Mouse (Mus musculus) heart, postnatal 0 days (tissue): ENCODE data around the gene Nfkb1. TPM values are rescaled to one million over a fixed set of nuclear protein-coding genes. Genes with fewer than 3 reads are reported as not detected.

ENCODE experiments used
- ATAC-seq: fragments of 200-750 bp; cut with Nextera tagmentation; 2 replicates; pipeline ENCODE4 v1.8.0; 2017; ENCODE audit warnings: low read depth, moderate number of reproducible peaks, moderate library complexity; ENCODE audit not compliant: insufficient read depth
- DNase-seq: peaks from one replicate; pipeline ENCODE4 v3.0.0-alpha.2; 2016; ENCODE audit warnings: low spot score
- H3K27ac ChIP-seq: fragments of 300-500 bp; sonication (generic); 2 replicates; pipeline ENCODE4 v1.5.1; 2014; ENCODE audit warnings: low read depth, mild to moderate bottlenecking
- H3K27me3 ChIP-seq: fragments of 300-500 bp; sonication (generic); 2 replicates; pipeline ENCODE4 v1.6.1; 2014; ENCODE audit warnings: low read length, mixed read lengths; ENCODE audit not compliant: control insufficient read depth, insufficient read depth
- H3K36me3 ChIP-seq: fragments of 300-500 bp; sonication (generic); replicated peaks from 2 replicates; pipeline ENCODE4 v1.6.1; 2014; ENCODE audit warnings: low read length, mixed read lengths; ENCODE audit not compliant: control insufficient read depth, insufficient read depth
- H3K4me1 ChIP-seq: fragments of 300-500 bp; sonication (generic); 2 replicates; pipeline ENCODE4 v1.6.1; 2014; ENCODE audit warnings: antibody characterized with exemption; ENCODE audit not compliant: control insufficient read depth, insufficient read depth
- H3K4me2 ChIP-seq: fragments of 300-500 bp; sonication (generic); 2 replicates; pipeline ENCODE4 v1.6.1; 2014; ENCODE audit warnings: low read depth, mild to moderate bottlenecking, low read length, moderate library complexity
- H3K4me3 ChIP-seq: fragments of 300-500 bp; sonication (generic); 2 replicates; pipeline ENCODE4 v1.5.1; 2014; ENCODE audit warnings: low read depth, low read length
- H3K9ac ChIP-seq: fragments of 300-500 bp; sonication (generic); replicated peaks from 2 replicates; pipeline ENCODE4 v1.6.1; 2014; ENCODE audit warnings: low read depth, low read length, mixed read lengths
- H3K9me3 ChIP-seq: fragments of 300-500 bp; sonication (generic); replicated peaks from 2 replicates; pipeline ENCODE4 v1.6.1; 2016; ENCODE audit warnings: low read length; ENCODE audit not compliant: control insufficient read depth
- CTCF ChIP-seq: IDR thresholded peaks from 2 replicates; pipeline ENCODE4 v1.5.1; 2016; ENCODE audit warnings: antibody characterized with exemption, control low read depth, low read depth
- EP300 ChIP-seq: IDR thresholded peaks from 2 replicates; pipeline ENCODE4 v1.6.1; 2016; ENCODE audit warnings: antibody characterized with exemption, low read depth
- WGBS: fragments of 180-500 bp; shearing (Covaris S2); extraction: QIAGEN DNeasy Blood & Tissue Kit; methylation state at CpG from one replicate; pipeline ENCODE4 v1.1.7; 2014; 5-methylcytosine and 5-hydroxymethylcytosine counted together
- polyA plus RNA-seq: library from polyadenylated mRNA; unstranded; fragments of >200 nt; fragmentation: Nextera tagmentation; extraction: Ambion mirVana; gene quantifications from 2 replicates; pipeline ENCODE4 v1.2.1, GENCODE M21; 2015
- total RNA-seq: library from RNA; depleted of rRNA; stranded (reverse); fragments of >200 nt; gene quantifications from 2 replicates; pipeline ENCODE4 v1.2.3, GENCODE M21; 2014; ENCODE audit warnings: low replicate concordance

The Nfkb1 gene
- total and polyA plus RNA-seq, 2 experiments from 2014 or later: 12.5 to 61.7 TPM

GRCm38 (mm10) chr3:135665777-135666259 lies 25.5 kb downstream of the Nfkb1 start:
- ATAC-seq: no peak
- Histone ChIP-seq H3K27me3 (no peaks in the 10 kb centered on the region), H3K9me3 (no peaks in the 10 kb centered on the region), H3K4me3 (no peak overlapping the region), H3K4me1 (peaks cover 4% of the 10 kb centered on the region; the same call in 1 of the 2 replicates), H3K9ac (no peak overlapping the region), H3K36me3 (peaks cover 75% of the 10 kb centered on the region), H3K27ac (no peak overlapping the region), H3K4me2 (no peak overlapping the region)
- TF ChIP-seq EP300 (no peak), CTCF (no peak)
- 88% methylated on average over 6 of the region's 6 CpGs for WGBS
- no peak for DNase-seq

GRCm38 (mm10) chr3:135662139-135662864 lies 29.0 kb downstream of the Nfkb1 start:
- H3K36me3 ChIP-seq: peaks cover 84% of the 10 kb centered on the region

GRCm38 (mm10) chr3:135661707-135662106 lies 29.6 kb downstream of the Nfkb1 start:
- TF ChIP-seq EP300 (no peak), CTCF (no peak)
- no peak overlapping the region for H3K9ac ChIP-seq
- no peak overlapping the region for H3K27ac ChIP-seq
- no peak overlapping the region for H3K4me3 ChIP-seq
- no peak overlapping the region for H3K4me2 ChIP-seq
- ATAC-seq: no peak
- H3K27me3 ChIP-seq: no peaks in the 10 kb centered on the region
- H3K4me1 ChIP-seq: no peaks in the 10 kb centered on the region
- DNase-seq: no peak
- WGBS: 81% methylated on average over 9 of the region's 9 CpGs
- H3K36me3 ChIP-seq: peaks cover 80% of the 10 kb centered on the region
- no peaks in the 10 kb centered on the region for H3K9me3 ChIP-seq

More at GRCm38 (mm10) chr3:135662139-135662864, 29.0 kb downstream of the Nfkb1 start:
- Histone ChIP-seq H3K27me3 (no peaks in the 10 kb centered on the region), H3K9ac (no peak overlapping the region), H3K4me3 (no peak overlapping the region), H3K4me1 (no peaks in the 10 kb centered on the region), H3K27ac (no peak overlapping the region), H3K9me3 (no peaks in the 10 kb centered on the region), H3K4me2 (no peak overlapping the region)
- ATAC-seq (no peak), DNase-seq (no peak)
- TF ChIP-seq CTCF (no peak), EP300 (no peak)
- WGBS: 89% methylated on average over 15 of the region's 15 CpGs

DNA sequence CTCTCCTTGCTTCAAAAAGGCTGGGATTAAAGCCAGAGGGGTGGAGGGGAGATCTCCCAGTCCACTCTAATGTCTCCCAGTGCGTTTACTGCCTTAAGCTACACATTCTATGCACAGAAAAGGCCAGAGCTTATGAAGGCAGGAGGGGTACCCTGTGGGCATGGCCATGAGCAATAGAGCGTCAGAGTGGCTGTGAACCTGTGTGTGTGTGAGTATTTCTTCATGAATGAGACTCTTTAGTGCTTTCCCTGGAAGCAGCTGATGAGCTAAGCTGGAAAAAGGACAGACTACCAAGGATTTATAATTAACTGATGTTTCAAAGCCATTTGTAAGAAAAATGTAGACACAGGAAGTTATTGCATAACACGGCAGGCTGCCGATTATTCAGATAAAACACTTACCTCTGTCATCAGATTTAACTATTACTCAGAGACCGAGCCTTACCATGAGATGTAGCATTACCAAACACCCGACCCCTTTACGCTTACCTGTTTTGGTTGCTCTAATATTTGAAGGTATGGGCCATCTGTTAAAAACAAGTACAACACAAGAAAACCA lies 32.7 kb downstream of the Nfkb1 start:
- TF ChIP-seq EP300 (no peak), CTCF (no peak)
- H3K4me2 ChIP-seq: no peak overlapping the region
- H3K4me3 ChIP-seq: no peak overlapping the region
- H3K9ac ChIP-seq: no peak overlapping the region
- no peaks in the 10 kb centered on the region for H3K4me1 ChIP-seq
- no peak for ATAC-seq
- H3K36me3 ChIP-seq: peaks cover 80% of the 10 kb centered on the region
- no peaks in the 10 kb centered on the region for H3K27me3 ChIP-seq
- no peaks in the 10 kb centered on the region for H3K9me3 ChIP-seq
- no peak for DNase-seq
- 71% methylated on average over 7 of the region's 7 CpGs for WGBS
- H3K27ac ChIP-seq: no peak overlapping the region

DNA sequence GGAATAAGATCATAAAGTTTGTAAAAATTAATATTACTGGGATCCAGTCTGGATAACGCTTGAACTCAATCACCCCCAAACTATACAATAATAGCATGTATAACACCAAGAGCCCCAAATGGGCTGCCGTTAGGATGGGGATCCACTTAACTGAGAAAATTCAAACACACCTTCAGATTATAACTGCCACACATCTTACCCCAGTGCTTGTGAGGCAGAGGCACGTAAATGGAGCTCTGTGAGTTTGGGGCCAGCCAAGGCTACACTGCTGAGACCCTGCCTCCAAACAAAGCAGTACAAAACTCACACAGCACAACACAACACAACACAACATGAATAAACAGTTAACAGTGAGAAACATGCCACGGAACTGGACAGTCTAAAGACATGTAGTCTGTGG lies 35.2 kb downstream of the Nfkb1 start:
- H3K9me3 ChIP-seq: no peaks in the 10 kb centered on the region
- H3K36me3 ChIP-seq: peaks cover 76% of the 10 kb centered on the region
- H3K27ac ChIP-seq: no peak overlapping the region
- no peaks in the 10 kb centered on the region for H3K27me3 ChIP-seq
- TF ChIP-seq EP300 (no peak), CTCF (no peak)
- H3K9ac ChIP-seq: no peak overlapping the region
- H3K4me2 ChIP-seq: no peak overlapping the region
- WGBS: 94% methylated on average over 4 of the region's 4 CpGs
- H3K4me3 ChIP-seq: no peak overlapping the region
- no peak for ATAC-seq
- DNase-seq: no peak
- H3K4me1 ChIP-seq: no peaks in the 10 kb centered on the region
